Mouse (Mus musculus) kidney, postnatal 0 days (tissue): ENCODE results near the gene Bag1. TPM values are rescaled to one million over a fixed set of nuclear protein-coding genes. Genes with fewer than 3 reads are reported as not detected.
A peak's percentile ranks its signal among the peaks of the same experiment; 100 is the strongest.

ENCODE experiments used
- ATAC-seq: fragments of 200-750 bp; cut with Nextera tagmentation; replicated peaks from 2 replicates; pipeline ENCODE4 v1.8.0; 2017; ENCODE audit warnings: low read depth, moderate number of reproducible peaks, moderate TSS enrichment, moderate library complexity; ENCODE audit not compliant: low FRiP score
- DNase-seq: peaks from one replicate; pipeline ENCODE4 v3.0.0-alpha.2; 2016; ENCODE audit warnings: low spot score
- H3K27ac ChIP-seq: fragments of 300-500 bp; sonication (generic); 2 replicates; pipeline ENCODE4 v1.5.1; 2014; ENCODE audit warnings: mild to moderate bottlenecking
- H3K27me3 ChIP-seq: fragments of 300-500 bp; sonication (generic); 2 replicates; pipeline ENCODE4 v1.6.1; 2014; ENCODE audit warnings: low read length, mixed read lengths; ENCODE audit not compliant: insufficient read depth
- H3K36me3 ChIP-seq: fragments of 300-500 bp; sonication (generic); 2 replicates; pipeline ENCODE4 v1.6.1; 2014; ENCODE audit warnings: low read length, mixed read lengths; ENCODE audit not compliant: insufficient read depth
- H3K4me1 ChIP-seq: fragments of 300-500 bp; sonication (generic); replicated peaks from 2 replicates; pipeline ENCODE4 v1.6.1; 2014; ENCODE audit warnings: antibody characterized with exemption, low read length, mixed read lengths; ENCODE audit not compliant: insufficient read depth
- H3K4me2 ChIP-seq: fragments of 300-500 bp; sonication (generic); 2 replicates; pipeline ENCODE4 v1.6.1; 2014; ENCODE audit warnings: mild to moderate bottlenecking, low read length, moderate library complexity, mixed read lengths
- H3K4me3 ChIP-seq: fragments of 300-500 bp; sonication (generic); replicated peaks from 2 replicates; pipeline ENCODE4 v1.5.1; 2014; ENCODE audit warnings: low read depth, low read length
- H3K9ac ChIP-seq: fragments of 300-500 bp; sonication (generic); 2 replicates; pipeline ENCODE4 v1.6.1; 2014; ENCODE audit warnings: low read depth, low read length
- H3K9me3 ChIP-seq: fragments of 300-500 bp; sonication (generic); replicated peaks from 2 replicates; pipeline ENCODE4 v1.6.1; 2016; ENCODE audit warnings: low read length, inconsistent platforms, mixed read lengths
- CTCF ChIP-seq: IDR thresholded peaks from 2 replicates; pipeline ENCODE4 v1.5.1; 2016; ENCODE audit warnings: antibody characterized with exemption, low read depth, mild to moderate bottlenecking, moderate library complexity
- WGBS: fragments of 180-500 bp; shearing (Covaris S2); extraction: QIAGEN DNeasy Blood & Tissue Kit; methylation state at CpG from one replicate; pipeline ENCODE4 v1.1.7; 2014; 5-methylcytosine and 5-hydroxymethylcytosine counted together
- polyA plus RNA-seq: library from polyadenylated mRNA; unstranded; fragments of >200 nt; fragmentation: Nextera tagmentation; extraction: Ambion mirVana; gene quantifications from 2 replicates; pipeline ENCODE4 v1.2.1, GENCODE M21; 2015

Bag1 gene
- polyA plus RNA-seq, 1 experiment from 2014 or later = 295 TPM

DNA sequence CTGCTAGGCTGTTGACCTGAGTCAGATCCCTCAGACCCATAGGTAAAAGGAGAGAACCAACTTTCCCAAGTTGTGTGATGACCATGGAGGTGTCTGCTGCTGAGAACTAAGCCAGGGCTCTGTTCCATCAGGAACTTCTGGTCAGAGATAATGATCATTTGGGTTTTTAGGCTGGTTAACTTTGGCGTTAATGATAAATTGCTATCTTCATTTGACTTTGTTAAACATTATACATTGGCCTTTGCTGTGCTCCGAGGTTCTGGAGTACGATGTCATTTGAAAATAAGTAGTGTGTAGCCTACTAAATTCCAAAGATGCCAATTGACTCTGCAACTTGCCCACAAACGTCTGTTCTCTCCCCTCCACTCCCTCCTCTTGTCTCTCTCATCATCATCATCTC lies 21.1 kb upstream of the Bag1 start:
- WGBS = 48% methylated on average over 4 of the region's 4 CpGs
- peaks cover 20% of the 10 kb centered on the region; the same call in 1 of the 2 replicates for H3K36me3 ChIP-seq
- H3K27me3 ChIP-seq = no peaks in the 10 kb centered on the region
- H3K4me1 ChIP-seq = no peaks in the 10 kb centered on the region
- H3K9ac ChIP-seq = no peak overlapping the region
- no peak overlapping the region for H3K4me2 ChIP-seq
- no peak for DNase-seq
- TF ChIP-seq CTCF = no peak
- no peak overlapping the region for H3K4me3 ChIP-seq
- peak overlapping the region; percentile 96 for H3K27ac ChIP-seq
- H3K9me3 ChIP-seq = no peaks in the 10 kb centered on the region
- ATAC-seq = no peak

DNA sequence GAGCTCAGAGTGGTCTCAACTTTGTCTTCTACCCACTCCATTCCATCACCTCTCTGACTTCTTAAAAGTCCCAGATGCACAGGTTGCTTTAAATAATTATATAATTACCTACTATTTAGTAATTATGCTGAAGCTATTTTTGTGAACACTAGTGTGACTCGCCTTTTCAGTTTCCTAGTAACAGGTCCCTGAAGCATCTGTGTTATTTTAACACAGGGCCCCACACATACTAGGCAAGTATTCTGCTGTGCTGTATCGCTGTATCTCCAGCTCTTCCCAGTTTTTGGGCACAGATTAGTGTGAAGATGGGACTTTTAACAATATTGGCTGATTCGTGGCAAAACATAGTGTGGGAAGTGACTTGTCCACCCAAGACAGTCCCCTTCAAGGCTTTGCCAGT lies 15.4 kb upstream of the Bag1 start:
- ATAC-seq = no peak
- TF ChIP-seq CTCF = no peak
- WGBS = 90% methylated on average over 3 of the region's 3 CpGs

GRCm38 (mm10) chr4:40955942-40956341 lies 7.8 kb upstream of the Bag1 start:
- WGBS = 75% methylated on average over 6 of the region's 6 CpGs
- Histone ChIP-seq H3K27ac (no peak overlapping the region), H3K36me3 (peaks cover 56% of the 10 kb centered on the region), H3K4me1 (no peaks in the 10 kb centered on the region), H3K9ac (no peak overlapping the region), H3K4me2 (no peak overlapping the region), H3K9me3 (no peaks in the 10 kb centered on the region), H3K27me3 (no peaks in the 10 kb centered on the region), H3K4me3 (no peak overlapping the region)
- ATAC-seq (no peak), DNase-seq (no peak)
- TF ChIP-seq CTCF = no peak

More for the DNA sequence above, 15.4 kb upstream of the Bag1 start:
- Histone ChIP-seq H3K9ac (no peak overlapping the region), H3K4me3 (no peak overlapping the region), H3K4me1 (no peaks in the 10 kb centered on the region), H3K9me3 (no peaks in the 10 kb centered on the region), H3K4me2 (no peak overlapping the region), H3K27ac (no peak overlapping the region), H3K36me3 (peaks cover 53% of the 10 kb centered on the region), H3K27me3 (no peaks in the 10 kb centered on the region)
- DNase-seq = no peak

DNA sequence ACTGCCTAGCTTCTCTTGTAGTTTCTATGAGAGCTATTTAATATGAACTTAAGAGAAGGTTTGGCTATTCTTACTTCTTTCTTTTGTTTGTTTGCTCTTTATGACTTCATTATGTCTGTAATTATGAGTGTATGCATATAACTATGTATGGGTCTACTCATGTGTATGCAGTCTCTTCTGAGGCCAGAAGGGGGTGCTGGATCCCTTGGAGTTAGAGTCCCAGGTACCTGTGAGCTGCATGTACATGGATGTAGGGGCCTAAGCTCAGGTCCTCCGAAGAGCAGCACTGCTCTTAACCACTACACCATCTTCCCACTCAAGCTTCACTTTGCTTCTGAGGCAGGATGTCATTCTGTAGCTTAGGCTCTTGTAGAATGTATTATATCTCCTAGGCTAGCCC lies 5.4 kb upstream of the Bag1 start:
- Histone ChIP-seq H3K36me3 (peaks cover 37% of the 10 kb centered on the region), H3K9ac (no peak overlapping the region), H3K27me3 (no peaks in the 10 kb centered on the region), H3K9me3 (no peaks in the 10 kb centered on the region), H3K27ac (no peak overlapping the region), H3K4me2 (no peak overlapping the region), H3K4me1 (peaks cover 8% of the 10 kb centered on the region; the same call in 1 of the 2 replicates), H3K4me3 (no peak overlapping the region)
- DNase-seq (no peak), ATAC-seq (no peak)
- TF ChIP-seq CTCF = peak; percentile 57
- WGBS = 96% methylated on average over 1 of the region's 1 CpGs

DNA sequence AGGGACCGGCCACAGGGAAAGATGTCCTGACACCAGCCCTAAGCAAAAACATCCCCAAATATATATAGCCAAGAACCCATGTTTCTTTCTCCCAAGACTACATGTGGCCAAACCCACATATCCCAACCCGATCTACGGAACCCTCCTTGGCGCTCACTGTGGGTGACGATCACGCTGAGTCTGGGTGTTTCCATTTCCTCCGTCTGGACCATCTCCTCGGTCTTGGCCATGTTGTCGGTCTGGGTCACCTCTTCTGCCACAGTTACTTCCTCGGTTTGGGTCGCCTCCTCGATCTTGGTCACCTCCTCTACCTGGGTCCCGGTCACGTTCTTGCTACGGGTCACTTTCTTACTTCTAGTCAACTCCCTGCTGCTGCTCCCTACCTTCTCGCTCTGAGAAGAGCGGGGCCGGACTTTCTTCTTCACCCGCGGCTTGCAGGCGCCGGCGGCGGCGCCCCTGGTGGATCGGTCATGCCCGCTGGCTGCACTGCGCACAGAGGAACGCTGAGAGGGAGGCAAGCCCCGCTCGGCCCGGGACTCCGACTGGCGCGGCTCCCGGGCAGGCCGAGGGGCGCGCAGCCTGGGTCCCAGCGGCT lies 432 bp downstream of the Bag1 start:
- Histone ChIP-seq H3K9me3 (no peaks in the 10 kb centered on the region), H3K27me3 (no peaks in the 10 kb centered on the region), H3K4me1 (peaks cover 14% of the 10 kb centered on the region), H3K27ac (peak overlapping the region; percentile 88), H3K36me3 (peaks cover 25% of the 10 kb centered on the region), H3K4me3 (peak overlapping the region; percentile 70), H3K9ac (peak overlapping the region; percentile 85), H3K4me2 (peak overlapping the region; percentile 76)
- under 1% methylated on average over 39 of the region's 40 CpGs for WGBS
- DNase-seq (peak; percentile 70), ATAC-seq (no peak; the same call in 1 of the 2 replicates)
- TF ChIP-seq CTCF = peak; percentile 30

DNA sequence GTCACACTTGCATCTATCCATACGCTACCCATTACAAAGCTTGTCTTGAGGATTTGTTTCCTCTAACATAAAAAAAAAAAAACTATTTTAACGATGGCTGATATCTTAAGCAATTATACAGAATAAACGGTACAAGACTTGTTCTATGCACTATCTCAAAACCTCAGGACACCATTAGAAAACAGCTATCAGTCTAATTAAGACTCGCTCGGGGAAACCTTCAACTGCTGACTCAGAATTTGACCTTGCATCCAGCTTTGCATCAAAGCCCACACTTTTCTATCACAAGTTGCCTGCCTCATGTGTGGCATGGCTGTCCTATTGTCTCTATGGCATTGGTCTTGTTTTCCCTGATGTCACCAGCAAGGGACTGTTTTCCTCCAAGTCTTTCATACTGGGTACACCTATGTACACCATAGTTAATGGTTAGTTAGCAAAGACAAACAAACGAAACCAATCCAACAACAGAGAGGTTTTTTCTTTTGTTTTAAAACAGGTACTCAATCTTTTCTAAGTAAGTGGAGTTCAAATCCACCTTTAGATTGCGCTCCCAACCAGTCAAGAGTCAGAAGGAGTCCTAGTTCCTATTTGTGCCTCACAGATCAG lies 1.5 kb downstream of the Bag1 start:
- Histone ChIP-seq H3K36me3 (peaks cover 31% of the 10 kb centered on the region), H3K9ac (peak overlapping the region; percentile 85; the same call in 1 of the 2 replicates), H3K4me2 (peak overlapping the region; percentile 76), H3K27ac (0 out of 2 replicates have a peak overlapping the region, but pooled peaks have one; percentile 88), H3K27me3 (no peaks in the 10 kb centered on the region), H3K4me3 (peak overlapping the region; percentile 70), H3K4me1 (peaks cover 14% of the 10 kb centered on the region), H3K9me3 (no peaks in the 10 kb centered on the region)
- 77% methylated on average over 7 of the region's 7 CpGs for WGBS
- ATAC-seq (no peak), DNase-seq (no peak)
- TF ChIP-seq CTCF = no peak
